Mouse (Mus musculus) embryo, embryonic 10.5 days (tissue): ENCODE measurements around the gene Bpnt1.

Experiments used
- DNase-seq: peaks from one replicate; pipeline ENCODE4 v3.0.0-alpha.2; 2015; ENCODE audit warnings: low spot score

Bpnt1 gene

GRCm38 (mm10) chr1:185405921-185406320, 74.0 kb downstream of the Bpnt1 start:
- DNase-seq: no peak
